Mouse (Mus musculus) CD4-positive naive resting alpha-beta T cell, adult 57 days (primary cell): ENCODE data around the gene Rtl3. TPM values are rescaled to one million over a fixed set of nuclear protein-coding genes. Genes with fewer than 3 reads are reported as not detected.

ENCODE experiments used
- total RNA-seq: library from RNA; stranded (reverse); gene quantifications from one replicate; pipeline ENCODE4 v1.2.4, GENCODE M21; 2023

The Rtl3 gene
- total RNA-seq, result not detected

GRCm38 (mm10) chrX:106840409-106840808, at the start of gene Rtl3:
TSS of gene Rtl3 (minus strand) at chrX:106840644.

Other genes with a start within 250 kb of the Rtl3 start
- gene Cysltr1, start 237.0 kb downstream of the Rtl3 start, total RNA-seq, result not detected
- not detected for gene Lpar4, start 80.0 kb upstream of the Rtl3 start, total RNA-seq
- 231 TPM for gene P2ry10, start 247.8 kb upstream of the Rtl3 start, total RNA-seq